Mouse (Mus musculus) ovary, postnatal 36 days (tissue): ENCODE results near the gene Veph1.

ENCODE experiments used
- DNase-seq: peaks from one replicate; pipeline ENCODE4 v3.0.0; 2022; ENCODE audit warnings: low spot score, mixed read lengths

The Veph1 gene

DNA sequence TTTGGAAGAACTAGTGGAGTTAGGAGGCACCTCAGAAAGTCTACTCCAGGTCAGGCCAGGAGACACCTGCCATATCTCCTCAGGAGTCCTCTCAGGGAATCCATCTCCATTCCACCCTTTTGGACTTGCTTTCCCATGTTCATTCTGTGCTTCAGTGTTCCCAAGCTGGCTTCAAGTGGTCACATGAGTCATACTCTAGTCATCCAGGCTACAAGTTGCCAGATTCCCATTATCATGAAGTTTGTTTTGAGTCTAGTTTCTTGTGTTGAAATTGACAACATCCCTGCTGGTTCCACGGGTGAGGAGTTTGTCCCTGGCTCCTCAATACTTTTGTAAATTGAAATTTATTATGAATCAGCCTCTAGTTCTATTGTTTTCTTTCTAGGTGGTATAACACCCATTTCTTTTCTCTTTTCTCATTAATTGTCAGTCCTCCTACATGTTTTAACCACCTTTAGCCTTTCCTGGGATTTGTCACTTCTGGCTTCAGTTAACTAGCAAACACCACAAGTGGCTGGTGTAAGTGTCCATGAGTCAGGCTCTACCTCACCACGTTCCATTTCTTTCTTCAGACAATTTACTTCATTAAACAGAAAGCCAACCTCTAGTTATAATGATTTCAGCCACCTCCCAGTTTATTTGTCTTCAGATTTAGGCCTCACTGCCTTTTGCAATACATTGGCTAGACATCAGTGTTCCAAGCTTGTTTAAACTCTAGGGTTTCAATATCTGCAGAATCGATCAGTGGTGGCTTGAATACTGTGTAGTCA is 288.8 kb downstream of the Veph1 start:
- DNase-seq, result no peak

DNA sequence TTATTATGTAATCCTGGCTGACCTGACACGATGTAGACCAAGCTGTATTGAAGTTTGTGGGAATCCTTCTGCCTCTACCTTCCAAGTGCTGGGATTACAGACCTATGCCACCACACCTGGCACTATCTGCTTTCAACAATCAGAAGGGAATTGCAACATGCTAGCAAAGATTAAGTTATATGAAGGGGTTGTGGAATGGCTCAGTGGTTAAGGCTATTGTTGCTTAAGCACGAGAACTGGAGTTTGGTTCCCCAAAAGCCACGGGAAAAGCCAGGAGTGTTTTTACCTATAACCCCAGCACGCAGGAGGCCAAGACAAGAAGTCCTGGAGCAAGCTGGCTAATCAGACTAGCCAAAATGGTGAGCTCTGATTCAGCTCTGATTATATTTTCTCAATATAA is 291.6 kb downstream of the Veph1 start:
- DNase-seq, result no peak

DNA sequence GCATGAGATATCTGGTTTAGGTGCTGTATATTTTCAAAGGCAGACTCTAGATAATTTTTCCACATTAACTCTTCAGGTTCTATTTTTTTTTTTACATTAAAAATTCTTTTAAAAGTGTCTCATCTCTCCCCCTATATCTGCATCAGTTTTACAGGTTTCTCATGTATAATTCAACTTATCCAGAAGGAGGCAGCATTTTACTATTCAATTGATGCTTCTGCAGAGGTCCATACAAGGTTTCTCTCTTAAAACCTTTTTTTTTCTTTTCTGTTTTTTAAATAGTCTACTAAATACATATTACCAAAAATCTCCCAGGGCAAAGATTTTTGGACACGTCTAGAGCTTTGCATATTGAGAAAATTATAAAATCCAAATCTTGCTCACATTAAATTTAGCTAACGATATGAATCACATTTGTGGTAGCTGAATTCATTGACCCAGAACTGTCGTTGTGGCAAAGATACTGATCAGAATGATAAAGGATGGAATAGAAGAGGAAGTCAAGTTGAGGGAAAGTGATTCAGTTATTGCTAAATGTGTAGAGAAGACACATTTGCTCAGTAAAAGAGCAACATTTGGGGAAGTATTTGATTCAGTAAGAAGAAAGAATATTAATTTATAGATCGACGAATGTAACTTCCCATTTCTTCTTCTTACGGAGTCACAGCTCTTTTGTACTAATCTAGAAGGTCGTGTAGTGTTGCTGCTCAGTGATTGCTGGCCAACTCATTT is 292.3 kb downstream of the Veph1 start:
- DNase-seq, result no peak
